Mouse (Mus musculus): ENCODE results near the gene Polr3c.
"Not testable (repeated sequence)": the region's sequence is repeated elsewhere in the genome, so short reads cannot be mapped to it uniquely, and the experiment has no call there.

Polr3c gene

GRCm38 (mm10) chr3:96708684-96709064, 18.8 kb downstream of the Polr3c start:
- DNase-seq (ENCODE audit: low read depth, low spot score), result no peak

- peak; percentile 63 for DNase-seq (ENCODE audit: low read depth, low spot score)
These were observed 19.3 kb downstream of the Polr3c start, which contains the start of gene Nudt17 for GRCm38 (mm10) chr3:96707903-96708683. Nudt17 (minus strand) TSS chr3:96708562.

- DNase-seq (ENCODE audit: low read depth, low spot score), result no peak
These were observed 20.4 kb downstream of the Polr3c start for GRCm38 (mm10) chr3:96706984-96707383.

- no peak for DNase-seq (ENCODE audit: low read depth, low spot score)
These were observed 21.2 kb downstream of the Polr3c start for GRCm38 (mm10) chr3:96706217-96706616.

- no peak for DNase-seq (ENCODE audit: low read depth, low spot score)
These were observed 22.6 kb downstream of the Polr3c start for GRCm38 (mm10) chr3:96704778-96705177.

GRCm38 (mm10) chr3:96701003-96701402, 26.4 kb downstream of the Polr3c start:
- DNase-seq (ENCODE audit: low read depth, low spot score), result no peak

GRCm38 (mm10) chr3:96700376-96700775, 27.1 kb downstream of the Polr3c start:
- DNase-seq (ENCODE audit: low read depth, low spot score), result peak; percentile 58

GRCm38 (mm10) chr3:96698993-96699690, 28.3 kb downstream of the Polr3c start:
- DNase-seq (ENCODE audit: low read depth, low spot score), result no peak

GRCm38 (mm10) chr3:96696766-96697732, 30.4 kb downstream of the Polr3c start:
- peak; percentile 88 for DNase-seq (ENCODE audit: low read depth, low spot score)

GRCm38 (mm10) chr3:96696198-96696765, 31.1 kb downstream of the Polr3c start, which contains the start of gene Pias3:
Pias3 (plus strand) TSS chr3:96696384.
- DNase-seq (ENCODE audit: low read depth, low spot score), result peak; percentile 82

GRCm38 (mm10) chr3:96693579-96693978, 33.8 kb downstream of the Polr3c start:
- no peak for DNase-seq (ENCODE audit: low read depth, low spot score)

- DNase-seq (ENCODE audit: low read depth, low spot score), result peak; percentile 78
These were observed 34.9 kb downstream of the Polr3c start for GRCm38 (mm10) chr3:96692506-96692905.

- peak; percentile 46 for DNase-seq (ENCODE audit: low read depth, low spot score)
These were observed 37.1 kb downstream of the Polr3c start for GRCm38 (mm10) chr3:96690298-96690697.

GRCm38 (mm10) chr3:96688854-96689253, 38.6 kb downstream of the Polr3c start:
- no peak for DNase-seq (ENCODE audit: low read depth, low spot score)

- not testable (repeated sequence) for DNase-seq (ENCODE audit: low read depth, low spot score)
These were observed 41.4 kb downstream of the Polr3c start for GRCm38 (mm10) chr3:96686057-96686456.

GRCm38 (mm10) chr3:96684822-96685156, 42.6 kb downstream of the Polr3c start:
- no peak for DNase-seq (ENCODE audit: low read depth, low spot score)

GRCm38 (mm10) chr3:96684151-96684821, 43.1 kb downstream of the Polr3c start:
- DNase-seq (ENCODE audit: low read depth, low spot score), result no peak

GRCm38 (mm10) chr3:96683496-96683895, 43.9 kb downstream of the Polr3c start:
- DNase-seq (ENCODE audit: low read depth, low spot score), result no peak

- no peak for DNase-seq (ENCODE audit: low read depth, low spot score)
These were observed 47.0 kb downstream of the Polr3c start for GRCm38 (mm10) chr3:96680269-96680956.

- peak; percentile 69 for DNase-seq (ENCODE audit: low read depth, low spot score)
These were observed 48.2 kb downstream of the Polr3c start for GRCm38 (mm10) chr3:96679159-96679674.

Data from ES-CJ7 (cell line).